Mouse (Mus musculus): ENCODE measurements around the gene Syngr1.

DNA sequence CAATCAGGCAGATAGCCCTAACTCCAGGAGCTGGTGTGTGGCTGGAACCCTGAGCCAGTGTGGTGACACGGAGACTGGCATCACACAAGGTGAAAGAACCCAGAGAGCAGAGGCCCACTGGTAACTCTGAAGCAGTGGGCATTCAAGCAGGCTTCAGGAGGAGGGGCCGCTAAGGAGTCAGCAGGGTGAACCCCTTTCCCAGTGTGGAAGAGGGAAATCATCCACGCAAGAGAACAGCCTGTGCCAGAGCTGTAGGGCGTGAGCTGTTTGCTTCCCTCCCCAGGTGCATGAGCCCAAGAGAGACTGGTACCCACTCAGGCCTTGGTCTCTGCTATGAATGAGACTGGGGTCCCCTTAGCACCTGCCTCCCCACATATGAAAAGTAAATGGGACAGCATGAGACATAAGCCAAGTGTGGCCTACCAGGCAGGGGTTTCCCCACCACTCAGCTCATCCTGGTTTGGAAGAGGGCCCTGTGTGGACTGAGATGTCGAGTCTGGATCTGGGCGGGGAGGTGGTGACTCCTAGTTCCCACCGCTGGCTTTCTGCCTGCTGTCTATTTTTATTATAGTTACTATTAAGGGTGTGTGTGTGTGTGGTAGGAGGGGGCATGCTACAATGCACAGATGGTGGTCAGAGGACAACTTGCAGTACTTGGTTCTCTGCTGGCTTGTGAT lies 18.4 kb upstream of the Syngr1 start:
- TF ChIP-seq CTCF (IDR thresholded peaks at IDR 0.05; ENCODE audit: insufficient read depth, low read length) (no peak), POLR2A (IDR thresholded peaks at IDR 0.05; ENCODE audit: borderline replicate concordance, extremely low read depth, low read depth, low read length) (no peak)
